Mouse (Mus musculus) embryonic fibroblast, embryonic 13.5 days (primary cell): Measurements from ENCODE around the gene Dcps.

Experiments
- CTCF ChIP-seq: IDR thresholded peaks from 2 replicates; pipeline ENCODE4 v1.5.1; 2011; ENCODE audit warnings: mild to moderate bottlenecking, control low read depth, low read length, moderate library complexity, borderline replicate concordance; ENCODE audit not compliant: insufficient read depth
- POLR2A ChIP-seq: IDR thresholded peaks from 2 replicates; pipeline ENCODE4 v1.6.1; 2011; ENCODE audit warnings: low read depth, mild to moderate bottlenecking, control low read depth, low read length, moderate library complexity

DNA sequence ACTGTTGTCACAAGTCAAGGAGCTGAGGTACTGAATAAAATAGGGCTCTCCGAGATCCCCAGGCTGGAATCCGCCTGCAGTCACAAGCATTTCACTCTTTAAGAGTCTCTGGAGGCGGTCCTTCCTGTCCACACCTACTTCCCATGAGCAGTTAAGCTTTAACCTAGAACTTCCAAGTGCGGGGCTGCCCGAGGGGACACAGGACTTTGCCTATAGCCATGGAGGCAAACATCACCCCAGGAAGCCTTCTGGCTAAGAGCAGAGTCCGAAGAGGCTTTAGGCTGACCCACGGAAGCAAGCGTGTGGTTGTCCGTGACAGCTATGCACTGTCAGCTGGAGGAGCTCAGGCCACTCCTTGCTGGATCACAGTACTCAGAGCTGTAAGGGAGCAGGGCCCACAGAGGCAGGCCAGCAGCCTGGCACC lies 46.9 kb downstream of the Dcps start:
- no peak for TF ChIP-seq CTCF
- no peak for TF ChIP-seq POLR2A
